Mouse (Mus musculus): ENCODE measurements around the gene Gpr152.

The Gpr152 gene

GRCm38 (mm10) chr19:4171393-4172290 is 32.1 kb downstream of the Gpr152 start:
- DNase-seq (ENCODE audit: low read depth, low spot score) = no peak

- DNase-seq (ENCODE audit: low read depth, low spot score) = no peak
These were observed 33.3 kb downstream of the Gpr152 start for GRCm38 (mm10) chr19:4172925-4173324.

GRCm38 (mm10) chr19:4175368-4175947 is 35.9 kb downstream of the Gpr152 start, which contains the start of gene Carns1:
Carns1 (minus strand) TSS chr19:4175479.
- no peak for DNase-seq (ENCODE audit: low read depth, low spot score)

GRCm38 (mm10) chr19:4180411-4180810 is 40.8 kb downstream of the Gpr152 start:
- no peak for DNase-seq (ENCODE audit: low read depth, low spot score)

- peak; percentile 51 for DNase-seq (ENCODE audit: low read depth, low spot score)
These were observed 42.3 kb downstream of the Gpr152 start for GRCm38 (mm10) chr19:4181892-4182291.

- no peak for DNase-seq (ENCODE audit: low read depth, low spot score)
These were observed 44.1 kb downstream of the Gpr152 start for GRCm38 (mm10) chr19:4183689-4184088.

- DNase-seq (ENCODE audit: low read depth, low spot score) = peak; percentile 67
These were observed 45.7 kb downstream of the Gpr152 start for GRCm38 (mm10) chr19:4184976-4185975.

GRCm38 (mm10) chr19:4187303-4187702 is 47.7 kb downstream of the Gpr152 start:
- no peak for DNase-seq (ENCODE audit: low read depth, low spot score)

GRCm38 (mm10) chr19:4189051-4189620 is 49.5 kb downstream of the Gpr152 start:
- DNase-seq (ENCODE audit: low read depth, low spot score) = no peak

GRCm38 (mm10) chr19:4190831-4191334 is 51.3 kb downstream of the Gpr152 start, which contains the start of gene Tbc1d10c:
Tbc1d10c (minus strand) TSS chr19:4191284.
- no peak for DNase-seq (ENCODE audit: low read depth, low spot score)

- peak; percentile 91 for DNase-seq (ENCODE audit: low read depth, low spot score)
These were observed 52.1 kb downstream of the Gpr152 start, which contains the start of gene Ppp1ca for GRCm38 (mm10) chr19:4191528-4192250. Ppp1ca (plus strand) TSS chr19:4192065.

GRCm38 (mm10) chr19:4192251-4192985 is 52.8 kb downstream of the Gpr152 start:
- no peak for DNase-seq (ENCODE audit: low read depth, low spot score)

- DNase-seq (ENCODE audit: low read depth, low spot score) = no peak
These were observed 53.5 kb downstream of the Gpr152 start for GRCm38 (mm10) chr19:4193129-4193528.

- DNase-seq (ENCODE audit: low read depth, low spot score) = no peak
These were observed 54.6 kb downstream of the Gpr152 start for GRCm38 (mm10) chr19:4194021-4194724.

GRCm38 (mm10) chr19:4194776-4195650 is 55.4 kb downstream of the Gpr152 start:
- DNase-seq (ENCODE audit: low read depth, low spot score) = no peak
